Mouse (Mus musculus) spleen, postnatal 36 days (tissue): ENCODE measurements at regions not wholly inside any gene's neighbourhood (a gene's known extent, or its start where the extent isn't known, plus 50 kb on each side); places are given as distances from the start of the nearest gene placed in this dataset.

Experiments
- DNase-seq, 2 experiments: peaks; one replicate each; pipeline ENCODE4 v3.0.0; 2022; ENCODE audit warnings: low spot score in 2 of 2, mixed read lengths in 1 of 2

DNA sequence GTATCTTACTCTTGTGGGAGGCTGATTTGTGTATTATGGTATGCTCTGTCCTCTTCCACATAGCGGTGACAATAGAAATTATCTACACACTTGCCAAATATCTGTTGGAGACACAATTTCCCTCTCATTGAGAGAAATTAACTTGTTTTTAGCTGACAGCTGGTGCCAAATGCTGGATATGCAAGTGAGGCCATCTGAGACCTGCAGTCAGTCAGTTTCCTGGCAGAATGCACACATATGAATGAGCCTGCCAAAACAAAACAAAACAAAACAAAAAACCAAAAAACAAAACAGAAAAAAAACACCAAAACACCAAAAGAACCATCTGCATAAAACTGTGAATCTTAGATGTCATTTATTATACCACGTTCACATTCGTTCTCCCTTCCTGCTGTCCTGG, 233.7 kb upstream of the Gm12728 start:
- no peak for DNase-seq

DNA sequence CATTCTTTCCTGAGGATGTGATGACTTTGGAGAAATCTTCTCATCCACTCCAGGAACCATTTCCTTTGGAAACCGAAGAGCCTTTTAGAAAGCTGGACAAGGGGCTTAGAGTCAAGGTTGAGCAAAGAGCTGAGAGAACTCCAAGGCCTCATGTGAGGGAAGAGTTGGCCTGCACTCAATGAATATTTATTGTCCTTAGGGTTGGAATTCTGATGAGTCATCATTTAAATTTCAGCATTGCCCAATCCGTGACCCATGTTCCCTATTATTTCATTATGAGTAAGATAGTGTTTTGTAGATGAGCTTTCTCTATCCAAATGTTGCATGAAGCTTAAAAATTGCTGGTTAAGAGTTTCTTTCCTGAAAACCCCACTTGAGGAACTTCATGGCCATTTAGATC, 232.3 kb upstream of the Gm12728 start:
- no peak for DNase-seq

DNA sequence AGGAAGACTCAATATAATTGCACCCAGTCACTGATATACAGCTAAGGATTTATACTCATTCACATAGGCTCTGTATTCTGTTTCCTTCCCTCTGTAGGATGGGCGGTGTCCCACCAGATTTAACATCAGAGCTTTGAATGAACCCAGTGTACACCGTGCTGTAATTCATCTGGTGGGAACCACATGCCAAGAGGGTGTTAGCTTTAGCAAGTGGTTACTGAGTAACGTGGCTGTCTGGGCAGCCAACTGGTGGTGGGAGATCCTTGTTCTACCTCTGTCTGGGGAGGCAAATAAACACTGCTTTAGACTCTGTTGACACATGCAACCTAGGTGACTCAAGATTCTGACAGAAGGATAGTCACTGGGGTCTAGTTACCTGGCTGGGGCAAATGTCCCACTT, 229.6 kb upstream of the Gm12728 start:
- DNase-seq: no peak

DNA sequence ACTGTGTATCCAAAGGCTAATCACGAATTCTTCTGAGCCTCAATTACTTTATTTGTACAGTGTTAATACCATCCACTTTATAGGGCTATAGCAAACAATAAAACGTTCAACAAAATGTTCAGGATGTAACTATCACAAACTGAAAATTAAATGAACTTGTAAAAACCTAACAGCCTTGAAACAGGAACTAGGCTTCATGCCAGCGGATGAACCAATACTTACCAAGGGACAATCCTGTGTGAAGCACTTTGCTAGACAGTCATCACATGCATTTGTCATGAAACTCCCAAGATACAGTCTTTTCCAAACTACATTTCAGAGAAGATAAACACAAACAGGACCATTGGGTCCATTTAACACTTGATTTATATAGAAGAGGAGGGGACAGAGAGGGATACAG, 228.9 kb upstream of the Gm12728 start:
- no peak for DNase-seq

DNA sequence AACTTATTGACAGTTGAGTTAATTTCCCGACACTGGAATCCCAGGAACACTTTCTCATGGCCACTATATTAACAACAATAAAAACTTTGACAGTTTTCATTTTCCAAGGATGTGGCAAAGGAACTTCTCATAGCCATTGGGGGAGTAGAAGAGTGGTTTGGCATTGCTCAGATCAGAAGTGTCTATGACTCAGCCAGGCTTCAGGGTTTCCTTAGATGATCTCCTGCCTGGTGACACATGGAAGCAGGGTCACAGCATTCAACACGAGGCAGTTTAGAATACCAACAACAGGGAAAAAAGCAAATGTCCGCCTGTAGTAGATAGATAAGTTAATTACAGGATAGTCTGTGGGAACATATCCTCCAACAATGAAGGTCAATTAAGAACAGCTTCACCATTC, 228.1 kb upstream of the Gm12728 start:
- no peak for DNase-seq

DNA sequence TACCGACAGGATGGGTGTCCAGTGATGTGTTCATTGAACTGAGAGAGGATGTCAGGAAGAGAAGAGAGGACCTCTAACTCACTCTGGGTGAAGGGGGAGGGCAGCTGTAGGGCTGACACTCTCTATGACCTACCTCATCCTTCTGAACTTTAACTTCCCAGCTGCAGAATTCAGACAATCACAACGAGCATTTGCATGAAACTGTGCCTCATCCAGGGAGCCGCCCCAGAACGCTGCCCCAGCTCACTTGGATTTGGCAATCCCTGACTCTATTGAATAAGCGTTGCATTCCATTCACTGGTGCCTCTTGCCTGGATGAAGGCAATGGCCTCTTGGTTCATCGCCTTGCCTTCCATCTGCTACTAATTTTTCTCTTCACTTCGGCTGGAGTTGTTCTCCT, 223.9 kb upstream of the Gm12728 start:
- DNase-seq: no peak

DNA sequence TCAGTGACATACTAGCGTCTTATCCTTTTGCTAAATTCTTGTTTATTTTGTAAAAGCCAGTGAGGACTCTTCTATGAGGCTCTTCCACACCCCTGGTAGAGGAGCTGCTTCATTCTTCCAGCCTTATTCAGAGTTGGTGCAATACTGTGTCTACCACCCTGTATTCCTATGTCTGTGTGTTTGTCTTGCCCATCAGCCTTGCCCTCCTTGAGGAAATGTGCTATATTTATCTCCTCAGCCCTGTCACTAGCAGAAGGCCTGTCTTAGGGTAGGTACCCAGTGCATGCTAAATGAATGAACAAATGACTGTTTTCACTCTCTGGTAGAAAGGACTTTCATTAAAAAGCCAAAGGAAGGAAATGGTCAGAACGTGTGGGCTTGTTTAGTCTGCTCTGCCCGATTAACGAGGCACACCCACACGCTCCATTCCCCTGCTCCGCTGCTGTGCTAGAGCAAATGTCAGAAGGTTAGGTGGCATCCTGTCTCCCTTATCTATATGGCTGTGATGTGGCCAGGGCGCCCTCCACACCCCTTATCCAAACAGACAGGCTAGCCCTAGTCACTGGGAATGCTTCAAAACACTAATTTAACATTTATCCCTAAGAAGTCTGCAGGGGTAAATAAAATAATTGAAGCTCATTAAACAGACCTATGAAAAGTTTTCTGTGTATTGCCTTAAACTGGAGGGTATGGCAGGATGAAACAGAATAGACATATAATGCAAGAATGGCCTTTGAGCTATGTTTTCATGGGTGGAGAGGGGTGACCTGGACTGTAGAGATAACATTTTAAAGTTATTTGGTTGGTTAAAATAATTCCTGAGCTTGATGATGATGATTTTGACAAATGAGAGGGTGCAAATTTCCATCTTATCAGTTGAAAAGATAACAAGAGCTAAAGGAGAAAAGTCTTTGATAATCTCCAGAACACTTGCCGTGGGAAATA, 222.9 kb upstream of the Gm12728 start:
- DNase-seq: peak; percentile 17 to 46

DNA sequence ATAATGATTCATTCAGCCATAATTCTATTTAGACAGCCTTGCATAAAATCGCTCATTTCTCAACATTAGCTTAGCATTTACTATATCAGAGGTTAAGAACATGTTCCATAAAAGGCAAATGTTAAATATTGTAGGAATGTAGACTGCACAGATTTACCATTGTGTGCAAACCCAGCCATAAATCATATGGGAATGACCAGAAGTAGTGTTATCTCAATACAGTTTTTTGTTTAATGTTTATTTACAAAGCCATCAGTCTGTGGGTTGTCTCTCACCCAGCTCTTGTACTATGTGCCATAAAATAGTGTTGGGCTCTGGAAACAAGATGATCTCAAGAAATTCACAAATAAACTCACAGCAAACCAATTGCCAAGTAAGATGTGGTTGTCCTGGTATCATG, 220.0 kb upstream of the Gm12728 start:
- DNase-seq: no peak

DNA sequence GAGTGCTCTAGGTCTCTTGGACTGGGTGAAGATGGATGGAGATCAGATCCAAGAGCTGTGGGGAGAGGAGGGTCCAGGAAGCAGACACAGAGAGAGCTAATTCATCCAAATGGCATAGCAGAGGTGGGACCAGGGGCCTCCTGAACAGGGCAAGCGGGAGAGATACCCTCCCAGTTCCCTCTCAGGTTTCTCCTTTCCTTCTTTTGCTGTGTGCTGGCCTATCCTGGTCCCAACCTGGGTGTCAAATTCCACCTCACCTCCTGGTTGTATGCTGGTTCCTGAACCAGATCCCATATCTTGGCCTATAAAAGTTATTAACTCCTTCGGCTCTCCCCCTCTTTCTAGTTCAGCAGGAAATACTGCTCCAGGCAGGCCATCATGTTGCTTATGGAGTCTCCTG, 214.1 kb upstream of the Gm12728 start:
- DNase-seq: no peak

DNA sequence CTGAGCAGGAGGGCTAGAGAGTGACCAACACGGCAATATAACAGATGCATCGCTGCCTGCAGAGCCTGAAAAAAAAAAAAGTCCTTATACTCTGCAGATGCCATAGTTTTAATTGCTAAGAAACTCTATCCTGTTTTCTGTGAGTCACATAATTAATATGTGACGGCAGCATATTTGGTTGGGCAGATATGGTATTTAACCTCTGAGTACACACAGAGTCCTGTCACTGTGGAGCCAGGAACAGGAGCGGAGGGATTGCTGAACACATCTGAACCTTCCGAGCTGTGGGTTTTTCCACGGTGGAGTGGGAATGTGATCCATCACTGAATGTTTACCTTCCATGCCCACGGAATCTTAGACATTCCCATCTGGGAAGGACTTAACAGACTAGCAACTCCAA, 208.7 kb upstream of the Gm12728 start:
- no peak for DNase-seq

DNA sequence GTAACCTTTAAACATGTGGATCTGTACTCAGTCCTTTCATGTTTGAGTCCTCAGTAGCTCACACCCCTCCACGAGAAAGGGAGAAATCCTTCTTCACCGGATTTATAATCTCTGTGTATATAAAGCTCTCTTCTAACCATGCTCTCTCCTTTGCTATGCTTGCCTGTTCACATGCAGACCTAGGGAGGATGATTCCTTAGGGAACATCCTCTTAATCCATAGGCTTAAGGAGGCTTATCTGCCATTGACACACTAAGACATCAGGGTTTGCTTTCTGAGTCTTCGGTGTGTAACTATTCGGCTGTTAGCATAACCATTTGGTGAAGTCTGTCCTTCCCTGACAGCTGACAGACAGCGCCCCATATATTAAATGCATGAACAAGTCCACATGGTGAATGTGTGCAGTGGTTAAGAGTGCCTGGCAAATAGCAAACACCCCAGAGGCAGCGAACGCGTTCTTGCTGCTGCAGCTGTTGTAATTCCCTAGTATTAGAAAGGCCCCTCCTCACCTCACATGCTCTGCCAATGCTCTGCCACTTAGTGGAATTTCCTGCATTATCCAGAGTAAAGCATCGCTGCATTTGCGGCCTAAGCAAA, 205.2 kb upstream of the Gm12728 start:
- peak in 1 of 2 experiments; percentile 3 for DNase-seq

DNA sequence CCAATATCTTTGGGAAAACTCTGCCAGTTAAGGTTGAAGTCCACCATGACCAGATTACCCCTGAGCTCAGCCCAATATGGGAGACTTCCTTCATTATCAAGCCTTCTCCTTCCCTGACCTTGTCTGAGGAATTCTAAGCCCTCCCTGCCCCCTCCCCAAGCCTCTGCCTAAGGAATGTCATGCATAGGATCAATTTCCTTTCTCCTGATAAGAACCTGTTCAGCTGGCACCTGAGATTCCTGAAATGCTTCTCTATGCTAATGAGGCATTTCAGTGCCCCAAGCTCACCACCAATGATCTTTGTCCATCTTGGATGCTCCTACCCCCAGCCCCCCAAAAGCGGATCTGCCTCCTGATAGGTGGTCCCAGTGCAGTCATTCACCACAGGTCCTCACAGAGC, 186.0 kb upstream of the Gm12728 start:
- DNase-seq: no peak

DNA sequence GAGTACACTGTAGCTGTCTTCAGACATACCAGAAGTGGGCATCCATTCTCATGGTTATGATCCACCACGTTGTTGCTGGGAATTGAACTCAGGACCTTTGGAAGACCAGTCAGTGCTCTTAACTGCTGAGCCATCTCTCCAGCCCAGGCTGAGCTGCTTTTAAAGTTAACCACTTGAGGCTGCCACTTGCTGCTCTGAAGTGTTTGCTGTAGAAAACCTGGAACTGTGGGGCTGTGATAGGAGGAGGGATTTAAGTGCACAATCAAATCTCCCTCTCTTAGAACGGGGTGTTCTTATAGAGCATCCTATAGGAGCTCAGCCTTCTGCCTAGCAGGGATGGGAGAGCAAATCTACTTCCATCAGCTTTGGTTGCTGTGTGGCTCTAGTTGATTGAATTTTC, 185.1 kb upstream of the Gm12728 start:
- no peak for DNase-seq

DNA sequence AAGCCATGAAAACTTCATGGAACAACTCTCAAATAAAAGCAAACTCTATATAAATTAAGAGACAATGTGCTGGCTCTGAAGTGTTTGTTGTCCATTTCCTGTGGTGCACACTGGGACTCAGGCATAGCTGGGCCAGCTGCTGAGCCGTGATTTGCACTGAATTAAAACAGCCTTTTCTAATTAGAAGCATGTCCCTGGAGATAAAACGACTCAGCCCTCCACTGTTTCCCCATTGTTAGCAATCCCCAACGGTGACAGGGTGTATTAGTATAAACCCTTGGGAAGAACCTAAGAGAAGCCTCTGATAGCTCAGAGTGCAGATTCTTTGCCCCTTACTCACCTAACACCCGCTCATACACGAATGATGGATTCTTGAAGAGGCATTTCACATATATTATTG, 182.9 kb upstream of the Gm12728 start:
- DNase-seq: no peak

DNA sequence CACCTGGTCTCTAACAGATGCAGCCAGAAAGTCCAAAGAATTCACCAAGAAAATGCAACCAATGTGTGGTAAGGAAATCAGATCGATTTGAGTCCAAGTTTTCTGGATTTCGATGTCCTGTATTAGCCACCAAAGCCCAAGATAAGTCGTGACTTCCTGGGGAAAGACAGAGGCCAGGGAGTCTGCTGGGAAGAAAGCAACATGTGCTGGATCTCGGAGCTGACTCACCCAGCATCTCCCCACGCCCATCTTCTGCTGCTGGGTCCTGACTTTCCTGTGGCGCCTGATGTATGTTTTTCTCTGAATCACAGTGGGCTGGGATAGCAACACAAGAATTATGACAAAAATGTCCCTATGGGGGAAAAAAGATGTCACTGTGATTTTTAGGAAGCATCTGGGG, 178.8 kb upstream of the Gm12728 start:
- no peak for DNase-seq

DNA sequence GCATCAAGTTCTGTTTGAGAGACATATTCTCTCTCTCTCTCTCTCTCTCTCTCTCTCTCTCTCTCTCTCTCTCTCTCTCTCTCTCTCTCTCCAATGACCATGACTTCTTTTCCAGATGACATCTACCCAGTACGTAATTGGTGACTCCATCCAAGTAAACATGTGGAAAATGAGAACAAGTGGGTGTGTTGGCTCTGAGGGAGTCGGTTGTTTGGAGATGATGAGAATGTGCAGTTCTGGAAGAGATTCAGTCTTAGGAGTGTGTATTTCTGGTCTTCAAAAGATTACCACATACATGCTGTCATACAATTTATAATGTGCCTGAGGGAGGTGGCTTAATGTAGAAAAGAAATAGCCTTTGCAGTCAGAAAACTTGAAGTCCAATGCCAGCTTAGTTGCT, 175.3 kb upstream of the Gm12728 start:
- DNase-seq: no peak

DNA sequence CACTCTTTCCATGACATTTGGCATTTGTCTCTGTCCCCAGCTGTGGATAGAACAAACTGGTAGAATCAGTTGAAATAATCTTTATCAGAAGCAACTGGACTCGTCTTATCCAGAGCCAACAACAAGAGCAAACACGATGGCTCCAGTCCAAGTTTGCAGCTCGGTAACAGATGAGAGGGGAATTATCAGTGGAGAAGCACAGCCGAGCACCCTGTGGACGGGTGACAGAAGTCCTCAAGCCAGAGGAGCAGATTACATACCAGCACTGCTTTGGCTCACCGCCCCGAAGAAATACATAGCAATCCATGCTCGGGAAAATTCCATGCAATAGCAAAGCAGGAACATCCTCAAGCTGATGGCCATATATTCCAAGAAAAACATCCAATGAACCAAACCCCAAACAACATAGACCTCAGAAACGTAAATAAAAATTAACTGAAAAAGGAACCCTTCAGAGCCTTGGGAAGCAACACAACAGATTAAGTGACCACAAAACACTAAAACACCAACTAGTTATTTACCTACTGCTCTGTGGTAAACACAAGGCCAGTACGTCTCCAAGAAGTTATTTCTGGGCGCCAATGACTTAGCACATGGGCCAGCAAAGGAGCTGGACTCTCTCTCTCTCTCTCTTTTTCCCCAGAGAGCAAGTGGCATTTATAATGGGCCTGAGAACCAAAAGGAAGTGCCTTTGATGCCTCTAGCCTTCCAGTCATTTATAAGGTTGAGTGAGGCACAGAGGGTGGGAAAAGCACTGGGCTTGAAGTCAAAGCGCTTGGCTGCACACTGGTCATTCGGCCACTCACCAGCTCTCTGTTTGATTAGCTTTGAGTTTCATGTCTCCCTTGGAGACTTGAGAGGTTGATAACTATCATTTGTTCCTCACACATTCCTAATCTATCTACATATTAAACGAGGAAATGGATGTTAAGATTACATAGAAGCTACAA, 163.0 kb upstream of the Gm12728 start:
- peak; percentile 4 to 11 for DNase-seq

DNA sequence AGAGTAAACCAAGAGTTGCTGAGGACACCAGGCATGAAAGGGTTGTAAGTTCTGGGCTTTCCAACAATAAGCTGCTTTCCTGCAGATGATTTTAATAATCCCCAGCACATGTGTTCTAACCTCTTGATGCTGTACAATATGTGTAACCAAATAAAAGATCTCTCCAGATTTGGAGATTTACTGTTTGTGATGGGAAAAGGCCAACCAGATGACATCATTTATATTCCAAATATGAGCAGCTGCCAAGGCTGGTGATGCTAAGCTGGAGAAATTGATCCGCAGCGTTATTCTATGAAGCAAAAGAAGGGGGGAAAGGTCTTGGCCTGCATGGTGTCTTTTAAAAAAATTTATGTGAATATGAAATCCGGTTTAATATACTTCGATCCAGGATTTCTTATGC, 160.1 kb upstream of the Gm12728 start:
- no peak for DNase-seq

DNA sequence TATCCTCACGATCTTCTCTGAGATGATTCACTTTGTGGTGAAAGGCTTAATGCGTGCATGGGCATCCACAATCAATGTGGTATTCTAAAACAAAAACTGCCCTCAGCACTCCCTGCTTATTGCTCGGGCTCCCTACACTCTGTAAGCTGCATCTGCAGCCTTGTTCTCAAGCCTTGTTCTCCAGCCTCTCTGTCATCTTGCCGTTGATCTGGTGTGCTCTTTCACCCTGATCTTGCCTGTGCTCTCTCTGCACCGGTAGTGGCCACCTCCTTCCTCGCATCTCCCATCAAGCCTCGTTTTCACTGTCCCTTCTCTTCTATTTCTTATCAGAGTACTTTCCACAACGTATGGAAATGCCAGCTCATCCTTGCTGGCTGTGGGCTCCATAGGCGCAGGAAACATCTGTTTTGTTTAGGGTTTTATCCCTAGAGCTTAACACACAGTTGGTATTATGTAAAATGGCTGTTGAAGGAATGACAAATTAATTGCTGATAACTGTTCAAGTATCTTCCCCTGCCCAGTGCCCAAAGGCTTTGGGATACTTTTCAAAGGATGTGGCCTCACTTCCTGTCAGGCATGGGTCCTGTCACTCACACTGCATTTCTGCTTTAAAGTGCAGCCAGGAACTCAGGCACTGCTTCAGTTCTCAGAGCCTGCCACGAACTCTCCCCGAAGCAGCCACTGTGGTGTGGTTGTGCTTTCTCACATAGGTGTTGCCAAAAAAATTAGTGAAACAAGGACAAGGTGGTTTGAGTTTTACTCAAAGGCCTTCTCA, 158.9 kb upstream of the Gm12728 start:
- DNase-seq: no peak

DNA sequence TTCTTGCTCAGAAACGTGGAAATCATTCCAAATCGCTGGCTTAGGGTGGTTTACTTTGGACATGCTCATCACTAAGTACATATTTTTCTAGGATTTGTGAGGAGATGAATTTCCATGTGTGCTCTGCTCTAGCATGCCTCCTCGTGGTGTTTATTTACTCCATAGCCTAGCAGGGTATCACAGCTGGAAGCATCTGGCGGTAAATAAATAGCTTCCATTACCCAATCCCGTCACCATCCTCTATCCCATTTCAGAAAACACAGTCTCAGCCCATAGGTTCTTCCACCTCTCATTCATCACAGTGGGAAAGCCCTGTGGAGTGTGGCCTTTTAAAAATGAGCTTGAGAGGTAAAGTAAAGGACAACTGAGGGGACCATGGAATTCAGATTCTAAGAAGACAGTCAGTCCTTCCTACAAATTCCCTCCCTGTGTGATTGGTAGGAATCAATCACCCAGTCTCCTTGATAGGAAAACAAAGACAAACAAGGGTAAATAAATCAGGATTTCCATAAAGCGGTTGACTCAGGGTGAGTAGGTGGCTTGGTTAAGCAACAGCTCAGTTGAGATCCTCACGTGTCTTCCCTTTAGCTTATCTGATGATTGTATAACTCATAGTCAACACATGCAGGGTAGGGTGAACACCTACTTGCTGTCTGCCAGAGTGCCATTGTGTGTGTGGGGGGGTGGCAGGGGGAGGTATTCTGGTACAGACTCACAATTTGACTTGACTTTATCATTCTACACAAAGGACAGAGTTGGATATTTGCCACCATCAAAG, 156.9 kb upstream of the Gm12728 start:
- no peak for DNase-seq

DNA sequence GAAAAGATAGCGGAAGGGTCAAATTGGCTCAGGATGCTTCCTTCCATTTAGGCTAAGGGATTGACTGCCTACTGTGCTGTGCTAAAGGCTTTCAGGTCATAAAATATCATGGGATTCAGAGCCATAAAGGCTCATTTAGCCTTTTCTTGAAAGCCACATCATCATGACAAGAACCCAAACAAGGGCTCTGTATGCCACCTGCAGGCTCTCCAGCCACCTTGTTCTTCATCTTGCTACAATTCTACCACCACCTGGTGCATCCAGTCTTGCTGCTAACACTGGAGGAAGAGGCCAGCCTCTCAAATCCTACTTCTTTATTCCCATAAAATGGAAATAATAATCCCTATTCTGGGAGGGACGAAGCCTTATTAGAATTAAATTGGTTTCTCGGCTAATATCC, 155.9 kb upstream of the Gm12728 start:
- no peak for DNase-seq
